Mouse (Mus musculus): Measurements from ENCODE around the gene Edar. TPM values are rescaled to one million over a fixed set of nuclear protein-coding genes. Genes with fewer than 3 reads are reported as not detected.
"Not testable (repeated sequence)": the region's sequence is repeated elsewhere in the genome, so short reads cannot be mapped to it uniquely, and the experiment has no call there.

Gene Edar
- polyA plus RNA-seq (2016; fragmentation: Nextera tagmentation; extraction: Ambion mirVana): 0.83 and 0.93 TPM in 2 replicates

GRCm38 (mm10) chr10:58675533-58675932, at the start of gene Edar:
Gene Edar (minus strand): TSS chr10:58675654.
- WGBS: 3% methylated on average over 20 of the region's 20 CpGs
- no peaks in the 10 kb centered on the region for H3K36me3 ChIP-seq (replicated peaks)

GRCm38 (mm10) chr10:58718110-58718509, 42.7 kb upstream of the Edar start, which contains the start of gene Gm17542:
Gene Gm17542 (minus strand): TSS chr10:58718210.
- ATAC-seq (ENCODE audit: low FRiP score); H3K4me3 ChIP-seq (replicated peaks); H3K27ac ChIP-seq; H3K36me3 ChIP-seq (replicated peaks); H3K4me2 ChIP-seq; H3K9me3 ChIP-seq; H3K27me3 ChIP-seq; H3K4me1 ChIP-seq; H3K9ac ChIP-seq: not testable (repeated sequence)

More at GRCm38 (mm10) chr10:58675533-58675932, at the start of gene Edar:
- no peaks in the 10 kb centered on the region for H3K9me3 ChIP-seq
- ATAC-seq (ENCODE audit: low FRiP score): peak; percentile 47; the same call in 1 of the 2 replicates
- peak within 1 kb of the TSS; percentile 27 for H3K4me3 ChIP-seq (replicated peaks)
- peaks cover 41% of the 10 kb centered on the region for H3K27me3 ChIP-seq
- H3K4me2 ChIP-seq: peak within 1 kb of the TSS; percentile 51
- H3K27ac ChIP-seq: no peak within 1 kb of the TSS
- H3K9ac ChIP-seq: no peak within 1 kb of the TSS
- peaks cover 32% of the 10 kb centered on the region for H3K4me1 ChIP-seq

- H3K27ac ChIP-seq: no peak overlapping the region
- H3K4me1 ChIP-seq: no peaks in the 10 kb centered on the region; the same call in 1 of the 2 replicates
- no peaks in the 10 kb centered on the region for H3K9me3 ChIP-seq
- peak overlapping the region; percentile 21; the same call in 1 of the 2 replicates for H3K4me2 ChIP-seq
- WGBS: 58% methylated on average over 3 of the region's 3 CpGs
- no peaks in the 10 kb centered on the region for H3K27me3 ChIP-seq
- no peak for ATAC-seq (ENCODE audit: low FRiP score)
- H3K36me3 ChIP-seq (replicated peaks): no peaks in the 10 kb centered on the region
- no peak overlapping the region for H3K4me3 ChIP-seq (replicated peaks)
- H3K9ac ChIP-seq: no peak overlapping the region
These were observed 39.3 kb upstream of the Edar start for GRCm38 (mm10) chr10:58714789-58715148.

GRCm38 (mm10) chr10:58713855-58714788, 38.7 kb upstream of the Edar start:
- H3K27me3 ChIP-seq: no peaks in the 10 kb centered on the region
- ATAC-seq (ENCODE audit: low FRiP score): no peak
- H3K27ac ChIP-seq: no peak overlapping the region
- no peaks in the 10 kb centered on the region; the same call in 1 of the 2 replicates for H3K4me1 ChIP-seq
- WGBS: 49% methylated on average over 24 of the region's 24 CpGs
- no peak overlapping the region for H3K9ac ChIP-seq
- H3K36me3 ChIP-seq (replicated peaks): no peaks in the 10 kb centered on the region
- no peak overlapping the region for H3K4me3 ChIP-seq (replicated peaks)
- peak overlapping the region; percentile 21 for H3K4me2 ChIP-seq
- H3K9me3 ChIP-seq: no peaks in the 10 kb centered on the region

GRCm38 (mm10) chr10:58713225-58713624, 37.8 kb upstream of the Edar start:
- Histone ChIP-seq H3K9ac (no peak overlapping the region), H3K27ac (no peak overlapping the region), H3K4me2 (no peak overlapping the region), H3K36me3 (replicated peaks) (no peaks in the 10 kb centered on the region), H3K4me1 (no peaks in the 10 kb centered on the region; the same call in 1 of the 2 replicates), H3K4me3 (replicated peaks) (no peak overlapping the region), H3K9me3 (no peaks in the 10 kb centered on the region), H3K27me3 (no peaks in the 10 kb centered on the region)
- 91% methylated on average over 7 of the region's 7 CpGs for WGBS
- no peak for ATAC-seq (ENCODE audit: low FRiP score)

- Histone ChIP-seq H3K4me3 (replicated peaks) (no peak overlapping the region), H3K27me3 (no peaks in the 10 kb centered on the region), H3K27ac (no peak overlapping the region), H3K9ac (no peak overlapping the region), H3K9me3 (no peaks in the 10 kb centered on the region), H3K4me2 (no peak overlapping the region), H3K36me3 (replicated peaks) (no peaks in the 10 kb centered on the region), H3K4me1 (no peaks in the 10 kb centered on the region)
- 91% methylated on average over 4 of the region's 4 CpGs for WGBS
- ATAC-seq (ENCODE audit: low FRiP score): no peak
These were observed 33.6 kb upstream of the Edar start for GRCm38 (mm10) chr10:58709021-58709420.

GRCm38 (mm10) chr10:58700578-58700977, 25.1 kb upstream of the Edar start:
- Histone ChIP-seq H3K9ac (no peak overlapping the region), H3K27me3 (no peaks in the 10 kb centered on the region), H3K4me2 (no peak overlapping the region), H3K36me3 (replicated peaks) (no peaks in the 10 kb centered on the region), H3K4me1 (peaks cover 8% of the 10 kb centered on the region), H3K4me3 (replicated peaks) (no peak overlapping the region), H3K27ac (no peak overlapping the region), H3K9me3 (no peaks in the 10 kb centered on the region)
- no peak for ATAC-seq (ENCODE audit: low FRiP score)
- WGBS: 49% methylated on average over 6 of the region's 6 CpGs

- H3K4me1 ChIP-seq: peaks cover 8% of the 10 kb centered on the region
- H3K9ac ChIP-seq: no peak overlapping the region
- H3K9me3 ChIP-seq: no peaks in the 10 kb centered on the region
- H3K27ac ChIP-seq: no peak overlapping the region
- H3K36me3 ChIP-seq (replicated peaks): no peaks in the 10 kb centered on the region
- no peak for ATAC-seq (ENCODE audit: low FRiP score)
- no peak overlapping the region for H3K4me3 ChIP-seq (replicated peaks)
- 42% methylated on average over 4 of the region's 4 CpGs for WGBS
- no peaks in the 10 kb centered on the region for H3K27me3 ChIP-seq
- no peak overlapping the region for H3K4me2 ChIP-seq
These were observed 24.7 kb upstream of the Edar start for GRCm38 (mm10) chr10:58700160-58700559.

GRCm38 (mm10) chr10:58698955-58699354, 23.5 kb upstream of the Edar start:
- H3K27ac ChIP-seq: no peak overlapping the region
- H3K27me3 ChIP-seq: no peaks in the 10 kb centered on the region
- no peak for ATAC-seq (ENCODE audit: low FRiP score)
- peaks cover 8% of the 10 kb centered on the region for H3K4me1 ChIP-seq
- H3K4me3 ChIP-seq (replicated peaks): no peak overlapping the region
- no peaks in the 10 kb centered on the region for H3K36me3 ChIP-seq (replicated peaks)
- H3K9ac ChIP-seq: no peak overlapping the region
- WGBS: 88% methylated on average over 4 of the region's 4 CpGs
- no peaks in the 10 kb centered on the region for H3K9me3 ChIP-seq
- no peak overlapping the region for H3K4me2 ChIP-seq

- no peak for ATAC-seq (ENCODE audit: low FRiP score)
- Histone ChIP-seq H3K4me2 (no peak overlapping the region), H3K4me3 (replicated peaks) (no peak overlapping the region), H3K27ac (no peak overlapping the region), H3K9ac (no peak overlapping the region), H3K27me3 (no peaks in the 10 kb centered on the region), H3K4me1 (no peaks in the 10 kb centered on the region), H3K9me3 (peaks cover 6% of the 10 kb centered on the region; the same call in 1 of the 2 replicates), H3K36me3 (replicated peaks) (no peaks in the 10 kb centered on the region)
- WGBS: 78% methylated on average over 6 of the region's 7 CpGs
These were observed 15.6 kb upstream of the Edar start for GRCm38 (mm10) chr10:58691051-58691450.

- H3K9me3 ChIP-seq: no peaks in the 10 kb centered on the region
- H3K9ac ChIP-seq: no peak overlapping the region
- H3K4me2 ChIP-seq: no peak overlapping the region
- peaks cover 10% of the 10 kb centered on the region for H3K4me1 ChIP-seq
- peaks cover 28% of the 10 kb centered on the region for H3K27me3 ChIP-seq
- no peak overlapping the region for H3K27ac ChIP-seq
- no peaks in the 10 kb centered on the region for H3K36me3 ChIP-seq (replicated peaks)
- WGBS: 89% methylated on average over 6 of the region's 6 CpGs
- ATAC-seq (ENCODE audit: low FRiP score): no peak
- H3K4me3 ChIP-seq (replicated peaks): no peak overlapping the region
These were observed 3.8 kb upstream of the Edar start for GRCm38 (mm10) chr10:58679298-58679697.

- H3K27ac ChIP-seq: peak overlapping the region; percentile 79
- peaks cover 50% of the 10 kb centered on the region for H3K27me3 ChIP-seq
- H3K4me2 ChIP-seq: peak overlapping the region; percentile 25
- ATAC-seq (ENCODE audit: low FRiP score): peak; percentile 91
- no peak overlapping the region for H3K9ac ChIP-seq
- no peaks in the 10 kb centered on the region for H3K36me3 ChIP-seq (replicated peaks)
- peaks cover 32% of the 10 kb centered on the region for H3K4me1 ChIP-seq
- no peak overlapping the region; the same call in 1 of the 2 replicates for H3K4me3 ChIP-seq (replicated peaks)
- no peaks in the 10 kb centered on the region for H3K9me3 ChIP-seq
- 18% methylated on average over 15 of the region's 15 CpGs for WGBS
These were observed 2.0 kb downstream of the Edar start for GRCm38 (mm10) chr10:58673278-58674061.
